Mouse (Mus musculus) heart, postnatal 25 days (tissue): ENCODE measurements around the gene Gpatch2l. TPM values are rescaled to one million over a fixed set of nuclear protein-coding genes. Genes with fewer than 3 reads are reported as not detected.

Experiments used
- total RNA-seq, 2 experiments: library from RNA; stranded (reverse); gene quantifications; 2 replicates each; pipeline ENCODE4 v1.2.3; 2021

Gpatch2l gene
- total RNA-seq, 2 experiments from 2014 or later: 12.6 to 13.8 TPM

Other genes with a start within 250 kb of the Gpatch2l start
- gene Tgfb3, start 162.8 kb upstream of the Gpatch2l start, total RNA-seq: 10 to 100 TPM; 14.8 to 16.5 TPM
- 10 to 100 TPM; 23.0 to 24.5 TPM for gene Ift43, start 159.3 kb upstream of the Gpatch2l start, total RNA-seq
- 10 to 100 TPM; 18.6 to 21.4 TPM for gene Esrrb, start 119.3 kb downstream of the Gpatch2l start, total RNA-seq